Mouse (Mus musculus) hindbrain, embryonic 10.5 days (tissue): ENCODE data around the gene Ttc29. TPM values are rescaled to one million over a fixed set of nuclear protein-coding genes. Genes with fewer than 3 reads are reported as not detected.

Experiments
- DNase-seq: peaks from one replicate; pipeline ENCODE4 v3.0.0-alpha.2; 2017; ENCODE audit warnings: low spot score
- H3K27ac ChIP-seq: fragments of 300-500 bp; sonication (generic); 2 replicates; pipeline ENCODE4 v1.5.1; 2016; ENCODE audit warnings: mild to moderate bottlenecking, moderate library complexity
- H3K27me3 ChIP-seq: fragments of 300-500 bp; sonication (generic); 2 replicates; pipeline ENCODE4 v1.6.1; 2016; ENCODE audit warnings: mild to moderate bottlenecking; ENCODE audit not compliant: poor library complexity, insufficient read depth, severe bottlenecking
- H3K36me3 ChIP-seq: fragments of 300-500 bp; sonication (generic); 2 replicates; pipeline ENCODE4 v1.6.1; 2016; ENCODE audit warnings: mild to moderate bottlenecking, moderate library complexity
- H3K4me1 ChIP-seq: fragments of 300-500 bp; sonication (generic); replicated peaks from 2 replicates; pipeline ENCODE4 v1.6.1; 2016; ENCODE audit warnings: mild to moderate bottlenecking
- H3K4me3 ChIP-seq: fragments of 300-500 bp; sonication (generic); 2 replicates; pipeline ENCODE4 v1.5.1; 2016; ENCODE audit warnings: mild to moderate bottlenecking, moderate library complexity
- H3K9me3 ChIP-seq: fragments of 300-500 bp; sonication (generic); 2 replicates; pipeline ENCODE4 v1.6.1; 2016; ENCODE audit warnings: mild to moderate bottlenecking, moderate library complexity
- WGBS: fragments of 180-500 bp; shearing (Covaris S2); methylation state at CpG from one replicate; pipeline ENCODE4 v1.1.7; 2016; 5-methylcytosine and 5-hydroxymethylcytosine counted together
- polyA plus RNA-seq: library from polyadenylated mRNA; unstranded; fragments of >200 nt; fragmentation: Nextera tagmentation; extraction: Ambion mirVana; gene quantifications from 2 replicates; pipeline ENCODE4 v1.2.1, GENCODE M21; 2016

Gene Ttc29
- 0.65 and 1.1 TPM in 2 replicates for polyA plus RNA-seq

GRCm38 (mm10) chr8:78213074-78213473, at the start of gene Ttc29:
TSS of gene Ttc29 (plus strand) at chr8:78213297.
- H3K27ac ChIP-seq, result 0 out of 2 replicates have a peak within 1 kb of the TSS, but pooled peaks have one; percentile 16
- H3K9me3 ChIP-seq, result no peaks in the 10 kb centered on the region
- WGBS, result under 1% methylated on average over 11 of the region's 11 CpGs
- no peaks in the 10 kb centered on the region for H3K36me3 ChIP-seq
- peak within 1 kb of the TSS; percentile 38 for H3K4me3 ChIP-seq
- peaks cover 12% of the 10 kb centered on the region for H3K4me1 ChIP-seq
- DNase-seq, result peak; percentile 89
- H3K27me3 ChIP-seq, result 0 out of 2 replicates have a peak, but pooled peaks cover 4% of the 10 kb centered on the region

GRCm38 (mm10) chr8:78171351-78171750, 41.7 kb upstream of the Ttc29 start:
- no peak for DNase-seq
- 95% methylated on average over 1 of the region's 1 CpGs for WGBS
- Histone ChIP-seq H3K27ac (no peak overlapping the region), H3K9me3 (peaks cover 11% of the 10 kb centered on the region; the same call in 1 of the 2 replicates), H3K4me3 (no peak overlapping the region), H3K36me3 (no peaks in the 10 kb centered on the region), H3K27me3 (no peaks in the 10 kb centered on the region), H3K4me1 (no peaks in the 10 kb centered on the region)

- 71% methylated on average over 7 of the region's 7 CpGs for whole genome bisulfite sequencing
- Histone ChIP-seq H3K9me3 (no peaks in the 10 kb centered on the region; the same call in 1 of the 2 replicates), H3K36me3 (no peaks in the 10 kb centered on the region), H3K27me3 (no peaks in the 10 kb centered on the region), H3K4me1 (0 out of 2 replicates have a peak, but pooled peaks cover 4% of the 10 kb centered on the region), H3K4me3 (no peak overlapping the region), H3K27ac (no peak overlapping the region)
- DNase-seq, result no peak
Observed at GRCm38 (mm10) chr8:78182654-78183053, 30.4 kb upstream of the Ttc29 start.

- no peak overlapping the region for H3K4me3 ChIP-seq
- H3K9me3 ChIP-seq, result no peaks in the 10 kb centered on the region; the same call in 1 of the 2 replicates
- WGBS, result 94% methylated on average over 6 of the region's 6 CpGs
- DNase-seq, result no peak
- H3K36me3 ChIP-seq, result no peaks in the 10 kb centered on the region
- H3K27ac ChIP-seq, result no peak overlapping the region
- H3K4me1 ChIP-seq, result 0 out of 2 replicates have a peak, but pooled peaks cover 4% of the 10 kb centered on the region
- no peaks in the 10 kb centered on the region for H3K27me3 ChIP-seq
Observed at GRCm38 (mm10) chr8:78183414-78183813, 29.7 kb upstream of the Ttc29 start.

- H3K4me3 ChIP-seq, result no peak overlapping the region
- no peaks in the 10 kb centered on the region for H3K27me3 ChIP-seq
- H3K36me3 ChIP-seq, result no peaks in the 10 kb centered on the region
- H3K4me1 ChIP-seq, result 0 out of 2 replicates have a peak, but pooled peaks cover 4% of the 10 kb centered on the region
- no peak for DNase-seq
- no peaks in the 10 kb centered on the region for H3K9me3 ChIP-seq
- no peak overlapping the region for H3K27ac ChIP-seq
Observed at GRCm38 (mm10) chr8:78187087-78187486, 26.0 kb upstream of the Ttc29 start.

- Histone ChIP-seq H3K27ac (no peak overlapping the region), H3K36me3 (no peaks in the 10 kb centered on the region), H3K4me1 (peaks cover 6% of the 10 kb centered on the region; the same call in 1 of the 2 replicates), H3K27me3 (no peaks in the 10 kb centered on the region), H3K4me3 (no peak overlapping the region), H3K9me3 (no peaks in the 10 kb centered on the region)
- no peak for DNase-seq
- WGBS, result 31% methylated on average over 5 of the region's 5 CpGs
Observed at GRCm38 (mm10) chr8:78204229-78204628, 8.9 kb upstream of the Ttc29 start.

- WGBS, result 82% methylated on average over 3 of the region's 3 CpGs
- DNase-seq, result no peak
- peaks cover 12% of the 10 kb centered on the region for H3K4me1 ChIP-seq
- 0 out of 2 replicates have a peak, but pooled peaks cover 4% of the 10 kb centered on the region for H3K27me3 ChIP-seq
- H3K4me3 ChIP-seq, result no peak overlapping the region
- no peak overlapping the region for H3K27ac ChIP-seq
- no peaks in the 10 kb centered on the region for H3K9me3 ChIP-seq
- H3K36me3 ChIP-seq, result no peaks in the 10 kb centered on the region
Observed at GRCm38 (mm10) chr8:78210424-78210823, 2.7 kb upstream of the Ttc29 start.

GRCm38 (mm10) chr8:78214645-78215044, 1.5 kb downstream of the Ttc29 start:
- DNase-seq, result no peak
- no peak overlapping the region for H3K4me3 ChIP-seq
- no peak overlapping the region for H3K27ac ChIP-seq
- no peaks in the 10 kb centered on the region for H3K9me3 ChIP-seq
- H3K4me1 ChIP-seq, result peaks cover 12% of the 10 kb centered on the region
- 0 out of 2 replicates have a peak, but pooled peaks cover 4% of the 10 kb centered on the region for H3K27me3 ChIP-seq
- no peaks in the 10 kb centered on the region for H3K36me3 ChIP-seq
- 36% methylated on average over 3 of the region's 3 CpGs for WGBS

- Histone ChIP-seq H3K4me3 (no peak overlapping the region), H3K36me3 (no peaks in the 10 kb centered on the region), H3K27me3 (no peaks in the 10 kb centered on the region), H3K4me1 (peaks cover 10% of the 10 kb centered on the region), H3K9me3 (no peaks in the 10 kb centered on the region), H3K27ac (no peak overlapping the region)
- 72% methylated on average over 4 of the region's 4 CpGs for WGBS
- DNase-seq, result no peak
Observed at GRCm38 (mm10) chr8:78226087-78226486, 13.0 kb downstream of the Ttc29 start.

GRCm38 (mm10) chr8:78230721-78231120, 17.6 kb downstream of the Ttc29 start:
- WGBS, result 57% methylated on average over 2 of the region's 2 CpGs
- DNase-seq, result no peak
- H3K36me3 ChIP-seq, result no peaks in the 10 kb centered on the region
- H3K9me3 ChIP-seq, result no peaks in the 10 kb centered on the region
- no peaks in the 10 kb centered on the region for H3K27me3 ChIP-seq
- H3K4me1 ChIP-seq, result peaks cover 15% of the 10 kb centered on the region
- no peak overlapping the region for H3K27ac ChIP-seq
- no peak overlapping the region for H3K4me3 ChIP-seq

- no peak for DNase-seq
- Histone ChIP-seq H3K4me1 (peaks cover 15% of the 10 kb centered on the region), H3K36me3 (no peaks in the 10 kb centered on the region), H3K9me3 (no peaks in the 10 kb centered on the region), H3K27ac (no peak overlapping the region), H3K27me3 (no peaks in the 10 kb centered on the region), H3K4me3 (no peak overlapping the region)
- WGBS, result 53% methylated on average over 14 of the region's 14 CpGs
Observed at GRCm38 (mm10) chr8:78232870-78233707, 20.0 kb downstream of the Ttc29 start.

GRCm38 (mm10) chr8:78233708-78234201, 20.7 kb downstream of the Ttc29 start:
- Histone ChIP-seq H3K27ac (no peak overlapping the region), H3K36me3 (no peaks in the 10 kb centered on the region), H3K9me3 (no peaks in the 10 kb centered on the region), H3K4me3 (no peak overlapping the region), H3K4me1 (peaks cover 15% of the 10 kb centered on the region), H3K27me3 (no peaks in the 10 kb centered on the region)
- 76% methylated on average over 7 of the region's 7 CpGs for WGBS
- DNase-seq, result no peak
